Mouse (Mus musculus) embryonic facial prominence, embryonic 11.5 days (tissue): ENCODE measurements around the gene Smurf1. TPM values are rescaled to one million over a fixed set of nuclear protein-coding genes. Genes with fewer than 3 reads are reported as not detected.

Experiments used
- ATAC-seq: fragments of 200-750 bp; cut with Nextera tagmentation; replicated peaks from 2 replicates; pipeline ENCODE4 v1.8.0; 2017; ENCODE audit warnings: low read depth; ENCODE audit not compliant: insufficient number of reproducible peaks, low FRiP score, low TSS enrichment
- DNase-seq: peaks from one replicate; pipeline ENCODE4 v3.0.0-alpha.2; 2015; ENCODE audit warnings: low spot score
- H3K27ac ChIP-seq: fragments of 300-500 bp; sonication (generic); replicated peaks from 2 replicates; pipeline ENCODE4 v1.5.1; 2014; ENCODE audit warnings: mild to moderate bottlenecking, low read depth, low read length, control low read depth
- H3K27me3 ChIP-seq: fragments of 300-500 bp; sonication (generic); 2 replicates; pipeline ENCODE4 v1.6.1; 2014; ENCODE audit warnings: mild to moderate bottlenecking, low read length, moderate library complexity, mixed read lengths; ENCODE audit not compliant: control insufficient read depth, insufficient read depth
- H3K36me3 ChIP-seq: fragments of 300-500 bp; sonication (generic); replicated peaks from 2 replicates; pipeline ENCODE4 v1.6.1; 2014; ENCODE audit warnings: low read depth, mild to moderate bottlenecking, low read length, moderate library complexity, mixed read lengths; ENCODE audit not compliant: control insufficient read depth, insufficient read depth
- H3K4me1 ChIP-seq: fragments of 300-500 bp; sonication (generic); 2 replicates; pipeline ENCODE4 v1.6.1; 2014; ENCODE audit warnings: low read length, mixed read lengths; ENCODE audit not compliant: control insufficient read depth, insufficient read depth
- H3K4me2 ChIP-seq: fragments of 300-500 bp; sonication (generic); 2 replicates; pipeline ENCODE4 v1.6.1; 2014; ENCODE audit warnings: low read depth, mild to moderate bottlenecking, control low read depth, low read length, moderate library complexity
- H3K4me3 ChIP-seq: fragments of 300-500 bp; sonication (generic); 2 replicates; pipeline ENCODE4 v1.5.1; 2014; ENCODE audit warnings: low read depth, low read length, control low read depth
- H3K9ac ChIP-seq: fragments of 300-500 bp; sonication (generic); replicated peaks from 2 replicates; pipeline ENCODE4 v1.6.1; 2014; ENCODE audit warnings: mild to moderate bottlenecking, control low read depth, low read length
- H3K9me3 ChIP-seq: fragments of 300-500 bp; sonication (generic); replicated peaks from 2 replicates; pipeline ENCODE4 v1.6.1; 2016; ENCODE audit warnings: mild to moderate bottlenecking, low read length, inconsistent platforms, mixed read lengths; ENCODE audit not compliant: control insufficient read depth
- WGBS: fragments of 180-500 bp; shearing (Covaris S2); extraction: QIAGEN DNeasy Blood & Tissue Kit; methylation state at CpG from one replicate; pipeline ENCODE4 v1.1.7; 2014; 5-methylcytosine and 5-hydroxymethylcytosine counted together
- polyA plus RNA-seq: library from polyadenylated mRNA; unstranded; fragments of >200 nt; fragmentation: Nextera tagmentation; extraction: Ambion mirVana; gene quantifications from 2 replicates; pipeline ENCODE4 v1.2.1, GENCODE M21; 2014

Gene Smurf1
- polyA plus RNA-seq, 1 experiment from 2014 or later, result 16.7 TPM

- H3K27ac ChIP-seq, result no peak overlapping the region
- WGBS, result 76% methylated on average over 3 of the region's 3 CpGs
- ATAC-seq (no peak), DNase-seq (no peak)
- H3K9me3 ChIP-seq, result no peaks in the 10 kb centered on the region
- H3K4me2 ChIP-seq, result no peak overlapping the region
- H3K9ac ChIP-seq, result no peak overlapping the region
- no peaks in the 10 kb centered on the region; the same call in 1 of the 2 replicates for H3K36me3 ChIP-seq
- H3K27me3 ChIP-seq, result no peaks in the 10 kb centered on the region
- no peak overlapping the region for H3K4me3 ChIP-seq
- H3K4me1 ChIP-seq, result no peaks in the 10 kb centered on the region
Measured at GRCm38 (mm10) chr5:144872867-144873266, 92.8 kb downstream of the Smurf1 start.

GRCm38 (mm10) chr5:144872326-144872725 is 93.3 kb downstream of the Smurf1 start:
- ATAC-seq (no peak), DNase-seq (no peak)
- Histone ChIP-seq H3K36me3 (no peaks in the 10 kb centered on the region; the same call in 1 of the 2 replicates), H3K4me3 (no peak overlapping the region), H3K27me3 (no peaks in the 10 kb centered on the region), H3K4me1 (no peaks in the 10 kb centered on the region), H3K4me2 (no peak overlapping the region), H3K9me3 (no peaks in the 10 kb centered on the region), H3K27ac (no peak overlapping the region), H3K9ac (no peak overlapping the region)
- WGBS, result 68% methylated on average over 5 of the region's 5 CpGs

GRCm38 (mm10) chr5:144871775-144872174 is 93.9 kb downstream of the Smurf1 start:
- DNase-seq, result peak; percentile 30
- H3K27me3 ChIP-seq, result no peaks in the 10 kb centered on the region
- 96% methylated on average over 1 of the region's 1 CpGs for WGBS

GRCm38 (mm10) chr5:144870782-144871181 is 94.9 kb downstream of the Smurf1 start:
- ATAC-seq (no peak), DNase-seq (no peak)
- no peaks in the 10 kb centered on the region for H3K27me3 ChIP-seq
- H3K9ac ChIP-seq, result no peak overlapping the region
- no peak overlapping the region for H3K4me3 ChIP-seq
- H3K9me3 ChIP-seq, result no peaks in the 10 kb centered on the region
- H3K4me2 ChIP-seq, result no peak overlapping the region
- no peaks in the 10 kb centered on the region; the same call in 1 of the 2 replicates for H3K36me3 ChIP-seq
- 60% methylated on average over 7 of the region's 7 CpGs for WGBS
- no peaks in the 10 kb centered on the region for H3K4me1 ChIP-seq
- no peak overlapping the region for H3K27ac ChIP-seq

More at GRCm38 (mm10) chr5:144871775-144872174, 93.9 kb downstream of the Smurf1 start:
- Histone ChIP-seq H3K4me1 (no peaks in the 10 kb centered on the region), H3K4me3 (no peak overlapping the region), H3K4me2 (no peak overlapping the region), H3K27ac (no peak overlapping the region), H3K9ac (no peak overlapping the region), H3K36me3 (no peaks in the 10 kb centered on the region; the same call in 1 of the 2 replicates), H3K9me3 (no peaks in the 10 kb centered on the region)
- ATAC-seq, result no peak

GRCm38 (mm10) chr5:144869466-144869865 is 96.2 kb downstream of the Smurf1 start:
- Histone ChIP-seq H3K27me3 (no peaks in the 10 kb centered on the region), H3K4me1 (no peaks in the 10 kb centered on the region), H3K4me3 (no peak overlapping the region), H3K9ac (no peak overlapping the region), H3K27ac (no peak overlapping the region), H3K9me3 (no peaks in the 10 kb centered on the region), H3K4me2 (no peak overlapping the region), H3K36me3 (no peaks in the 10 kb centered on the region; the same call in 1 of the 2 replicates)
- WGBS, result 65% methylated on average over 7 of the region's 7 CpGs
- ATAC-seq (no peak), DNase-seq (no peak)

GRCm38 (mm10) chr5:144866923-144867322 is 98.7 kb downstream of the Smurf1 start:
- ATAC-seq (no peak), DNase-seq (peak; percentile 45)
- Histone ChIP-seq H3K27me3 (no peaks in the 10 kb centered on the region), H3K27ac (no peak overlapping the region), H3K36me3 (no peaks in the 10 kb centered on the region; the same call in 1 of the 2 replicates), H3K4me2 (no peak overlapping the region), H3K9me3 (no peaks in the 10 kb centered on the region), H3K9ac (no peak overlapping the region), H3K4me3 (no peak overlapping the region), H3K4me1 (no peaks in the 10 kb centered on the region)
- 87% methylated on average over 8 of the region's 8 CpGs for WGBS

- H3K36me3 ChIP-seq, result peaks cover 18% of the 10 kb centered on the region
- no peak overlapping the region for H3K4me3 ChIP-seq
- no peak for DNase-seq
- no peak overlapping the region for H3K4me2 ChIP-seq
- H3K4me1 ChIP-seq, result no peaks in the 10 kb centered on the region
- H3K9ac ChIP-seq, result no peak overlapping the region
- whole genome bisulfite sequencing, result 98% methylated on average over 8 of the region's 8 CpGs
- H3K9me3 ChIP-seq, result no peaks in the 10 kb centered on the region
- no peak overlapping the region for H3K27ac ChIP-seq
- no peaks in the 10 kb centered on the region for H3K27me3 ChIP-seq
- no peak for ATAC-seq
Measured at GRCm38 (mm10) chr5:144860913-144861312, 104.7 kb downstream of the Smurf1 start.

GRCm38 (mm10) chr5:144859284-144859683 is 106.4 kb downstream of the Smurf1 start:
- Histone ChIP-seq H3K36me3 (peaks cover 20% of the 10 kb centered on the region), H3K27ac (no peak overlapping the region), H3K4me1 (no peaks in the 10 kb centered on the region), H3K4me3 (no peak overlapping the region), H3K9me3 (no peaks in the 10 kb centered on the region), H3K4me2 (no peak overlapping the region), H3K9ac (no peak overlapping the region), H3K27me3 (no peaks in the 10 kb centered on the region)
- no peak for DNase-seq
- no peak for ATAC-seq
- WGBS, result 95% methylated on average over 9 of the region's 9 CpGs
